Mouse (Mus musculus): ENCODE measurements around the gene Ptov1.

Ptov1 gene

DNA sequence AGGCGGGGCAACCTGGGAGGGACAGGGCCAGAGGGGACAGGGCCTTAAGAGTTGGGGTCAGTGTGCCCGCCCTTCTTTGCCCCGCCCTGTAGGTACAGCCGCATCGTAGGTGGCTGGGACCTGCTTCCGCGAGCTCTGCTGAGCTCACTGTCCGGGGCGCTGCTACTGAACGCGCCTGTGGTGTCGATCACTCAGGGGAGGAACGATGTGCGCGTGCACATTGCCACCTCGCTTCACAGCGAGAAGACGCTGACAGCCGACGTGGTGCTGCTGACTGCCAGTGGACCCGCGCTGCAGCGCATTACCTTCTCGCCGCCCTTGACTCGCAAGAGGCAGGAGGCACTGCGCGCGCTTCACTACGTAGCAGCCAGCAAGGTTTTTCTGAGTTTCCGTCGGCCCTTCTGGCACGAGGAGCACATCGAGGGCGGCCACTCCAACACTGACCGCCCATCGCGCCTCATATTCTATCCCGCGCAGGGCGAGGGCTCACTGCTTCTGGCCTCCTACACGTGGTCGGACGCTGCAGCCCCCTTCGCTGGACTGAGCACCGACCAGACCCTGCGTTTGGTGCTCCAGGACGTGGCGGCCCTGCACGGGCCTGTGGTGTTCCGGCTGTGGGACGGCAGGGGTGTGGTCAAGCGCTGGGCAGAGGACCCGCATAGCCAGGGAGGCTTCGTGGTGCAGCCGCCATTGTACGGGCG, 29.9 kb downstream of the Ptov1 start:
- peak; percentile 69 for DNase-seq (ENCODE audit: low read depth, low spot score)

DNA sequence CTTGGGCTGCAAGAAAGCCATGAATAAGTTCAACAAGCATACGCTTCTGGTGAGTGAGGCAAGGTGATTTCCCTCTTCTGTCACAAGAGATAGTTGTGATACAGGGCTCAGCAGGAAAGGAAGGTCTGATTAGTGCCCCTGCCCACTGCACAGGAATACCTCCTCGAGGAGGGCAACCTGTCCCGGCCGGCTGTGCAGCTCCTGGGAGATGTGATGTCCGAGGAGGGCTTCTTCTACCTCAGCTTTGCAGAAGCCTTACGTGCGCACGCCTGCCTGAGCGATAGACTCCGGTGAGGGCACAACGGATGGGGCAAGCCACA, 30.5 kb downstream of the Ptov1 start:
- no peak for DNase-seq (ENCODE audit: low read depth, low spot score)

GRCm38 (mm10) chr7:44838073-44838472, 31.5 kb downstream of the Ptov1 start:
- no peak for DNase-seq (ENCODE audit: low read depth, low spot score)

GRCm38 (mm10) chr7:44836423-44837053, 33.0 kb downstream of the Ptov1 start:
- DNase-seq (ENCODE audit: low read depth, low spot score), result no peak

- DNase-seq (ENCODE audit: low read depth, low spot score), result no peak
These were observed 33.6 kb downstream of the Ptov1 start for GRCm38 (mm10) chr7:44836016-44836404.

- no peak for DNase-seq (ENCODE audit: low read depth, low spot score)
These were observed 34.1 kb downstream of the Ptov1 start for GRCm38 (mm10) chr7:44835373-44836015.

- no peak for DNase-seq (ENCODE audit: low read depth, low spot score)
These were observed 36.8 kb downstream of the Ptov1 start for GRCm38 (mm10) chr7:44832763-44833162.

DNA sequence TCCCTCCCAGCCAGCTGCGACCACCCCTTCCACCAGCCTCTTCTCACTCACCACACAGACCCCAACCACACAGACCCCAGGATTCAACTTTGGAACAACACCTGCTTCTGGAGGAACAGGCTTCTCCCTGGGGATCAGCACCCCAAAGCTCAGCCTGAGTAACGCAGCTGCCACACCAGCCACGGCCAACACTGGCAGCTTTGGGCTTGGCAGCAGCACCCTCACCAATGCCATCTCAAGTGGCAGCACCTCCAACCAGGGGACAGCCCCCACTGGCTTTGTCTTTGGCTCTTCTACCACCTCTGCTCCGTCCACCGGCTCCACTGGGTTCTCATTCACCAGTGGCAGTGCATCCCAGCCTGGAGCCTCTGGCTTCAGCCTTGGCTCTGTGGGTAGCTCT, 40.9 kb downstream of the Ptov1 start:
- DNase-seq (ENCODE audit: low read depth, low spot score), result no peak

- DNase-seq (ENCODE audit: low read depth, low spot score), result no peak
These were observed 42.8 kb downstream of the Ptov1 start for GRCm38 (mm10) chr7:44826771-44827170.

DNA sequence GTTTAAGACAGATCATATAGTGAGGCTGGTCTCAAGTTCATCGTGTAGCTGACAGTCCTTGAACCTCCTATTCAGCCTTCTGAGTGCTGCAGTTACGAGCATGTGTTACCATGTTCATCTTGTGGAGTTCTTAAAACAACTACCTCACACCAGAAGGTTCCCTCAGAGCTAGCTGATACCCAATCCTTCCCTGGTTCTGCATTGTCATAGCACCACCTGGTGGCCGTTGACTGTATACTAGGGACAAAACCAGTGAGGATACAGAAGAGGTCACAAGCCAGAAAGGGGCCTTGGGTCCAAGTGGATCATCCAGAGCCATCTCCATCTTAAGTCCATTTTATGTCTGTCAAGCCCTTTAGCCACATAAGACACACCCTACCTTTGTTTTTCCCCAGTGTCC, 44.7 kb downstream of the Ptov1 start:
- DNase-seq (ENCODE audit: low read depth, low spot score), result peak; percentile 84

DNA sequence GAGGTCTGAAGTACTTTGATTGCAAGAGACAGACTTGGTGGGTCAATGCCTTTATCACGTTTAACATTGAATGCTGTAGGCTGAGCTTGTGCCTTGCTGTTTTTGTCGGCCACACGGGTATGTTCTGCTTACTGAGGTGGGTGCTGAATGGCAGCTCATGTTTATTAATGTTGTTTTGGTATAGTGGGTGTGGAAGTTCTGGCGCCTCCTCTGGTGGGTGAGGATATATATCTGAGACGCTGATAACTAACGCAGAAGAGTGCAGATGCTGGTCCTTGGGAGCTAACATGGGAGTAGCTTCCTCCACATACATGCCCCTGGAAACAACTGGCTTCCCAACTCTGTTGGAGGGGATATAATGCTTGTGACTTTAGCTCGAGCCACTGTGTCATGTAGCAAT, 46.2 kb downstream of the Ptov1 start:
- no peak for DNase-seq (ENCODE audit: low read depth, low spot score)

DNA sequence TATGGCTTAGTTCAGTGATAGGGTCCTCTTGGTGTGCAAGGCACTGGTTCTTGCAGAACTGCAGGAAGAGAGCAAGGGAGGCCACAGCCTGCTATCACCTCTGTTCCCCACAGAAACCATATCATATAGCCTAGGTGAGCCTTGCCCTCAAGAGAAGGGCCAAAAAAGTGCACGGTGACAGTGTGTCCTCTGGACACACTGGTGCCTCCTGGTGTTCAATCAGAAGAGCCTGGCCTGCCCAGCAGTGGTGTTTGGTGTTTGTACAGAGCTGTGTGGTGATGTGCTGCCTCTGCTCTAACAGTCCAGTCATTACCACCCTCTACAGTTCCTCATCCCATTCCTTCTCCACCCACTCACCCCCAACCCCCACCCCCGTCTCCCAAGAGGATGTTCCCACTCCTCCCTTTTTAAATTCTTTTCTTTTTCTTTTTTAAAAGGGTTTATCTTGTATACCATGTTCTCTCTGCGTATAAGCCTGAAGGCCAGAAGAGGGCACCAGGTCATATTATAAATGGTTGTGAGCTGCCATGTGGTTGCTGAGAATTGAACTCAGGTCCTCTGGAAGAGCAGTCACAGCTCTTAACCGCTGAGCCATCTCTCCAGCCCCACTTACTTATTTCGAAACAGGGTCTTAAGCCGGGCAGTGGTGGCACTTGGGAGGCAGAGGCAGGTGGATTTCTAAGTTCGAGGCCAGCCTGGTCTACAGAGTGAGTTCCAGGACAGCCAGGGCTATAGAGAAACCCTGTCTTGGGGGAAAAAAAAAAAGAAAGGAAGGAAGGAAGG, 47.7 kb downstream of the Ptov1 start:
- DNase-seq (ENCODE audit: low read depth, low spot score), result no peak

GRCm38 (mm10) chr7:44820525-44820924, 49.1 kb downstream of the Ptov1 start:
- DNase-seq (ENCODE audit: low read depth, low spot score), result no peak

GRCm38 (mm10) chr7:44819863-44820262, 49.7 kb downstream of the Ptov1 start:
- DNase-seq (ENCODE audit: low read depth, low spot score), result no peak

DNA sequence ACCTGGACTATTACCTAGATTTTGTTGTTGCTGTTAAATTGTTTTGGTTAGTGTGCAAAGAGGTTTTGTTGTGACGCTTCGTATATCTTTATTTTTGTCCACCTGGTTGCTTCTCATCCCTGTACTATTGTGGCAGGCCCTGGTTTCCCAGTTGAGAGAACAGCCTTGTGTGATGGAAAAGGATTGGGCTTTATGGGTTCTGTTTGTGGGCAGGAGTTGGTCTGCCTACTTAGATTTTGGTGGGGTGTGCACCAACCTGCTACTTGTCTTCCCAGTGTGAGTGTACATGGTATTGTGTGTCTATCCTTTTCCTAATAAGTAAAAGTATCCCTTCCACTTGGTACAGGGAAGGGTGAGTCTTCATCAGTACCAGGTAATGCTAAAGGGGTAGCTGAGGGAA, 50.2 kb downstream of the Ptov1 start:
- DNase-seq (ENCODE audit: low read depth, low spot score), result no peak

- peak; percentile 64 for DNase-seq (ENCODE audit: low read depth, low spot score)
These were observed 50.8 kb downstream of the Ptov1 start for GRCm38 (mm10) chr7:44818751-44819235.

- no peak for DNase-seq (ENCODE audit: low read depth, low spot score)
These were observed 51.4 kb downstream of the Ptov1 start for GRCm38 (mm10) chr7:44818164-44818563.

GRCm38 (mm10) chr7:44817441-44817840, 52.1 kb downstream of the Ptov1 start:
- no peak for DNase-seq (ENCODE audit: low read depth, low spot score)

DNA sequence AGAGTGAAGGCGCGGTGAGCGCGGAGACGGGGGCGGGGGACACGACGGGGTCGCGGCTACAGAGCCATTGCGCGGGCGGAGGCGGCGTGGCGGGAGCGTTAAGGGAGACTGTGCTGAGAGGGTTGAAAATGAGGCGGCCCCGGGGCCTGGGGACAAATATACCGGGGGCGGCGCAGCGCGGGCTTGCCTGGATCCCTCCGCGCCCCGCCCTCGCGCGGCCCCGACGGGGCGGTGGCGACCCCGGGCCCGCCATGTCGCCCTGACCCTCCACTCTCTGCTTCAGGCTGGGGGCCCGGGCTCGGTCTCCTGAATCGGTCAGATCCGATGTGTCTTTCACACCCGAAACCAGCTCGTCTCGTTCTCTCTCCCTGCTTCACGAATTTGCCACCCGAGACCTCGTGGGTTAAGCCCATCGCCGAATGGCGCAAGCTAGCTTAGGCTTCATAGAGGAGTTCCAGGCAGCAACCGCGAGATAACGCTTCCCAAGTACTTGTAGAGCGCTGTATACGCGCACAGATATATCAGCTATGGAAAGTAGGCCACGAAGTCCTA, 53.0 kb downstream of the Ptov1 start, which contains the start of gene Atf5:
Gene Atf5, minus strand, starts transcription at position 189 of the 552 bp plus-strand sequence.
- peak; percentile 77 for DNase-seq (ENCODE audit: low read depth, low spot score)

GRCm38 (mm10) chr7:44815721-44816469, 53.7 kb downstream of the Ptov1 start, which contains the start of the genes Nup62 and Il4i1:
TSS of gene Nup62 (plus strand) at chr7:44816088.
TSS of gene Il4i1 (plus strand) at chr7:44816387.
- peak; percentile 100 for DNase-seq (ENCODE audit: low read depth, low spot score)
